ENCODE assay signal across 19 mouse cellular contexts in genomic region chr6:121099831-121100230, GRCm38 (mm10). TPM values are rescaled to one million over a fixed set of nuclear protein-coding genes. Genes with fewer than 3 reads are reported as not detected.
DNase-seq lines count a peak whose midpoint lies in the region; ATAC-seq and TF ChIP-seq lines count a peak whose summit lies in the region.
"Had no signal": no experiment of that assay in that cellular context is flagged by ENCODE, and none has a peak within 500 bp of the region (broad histone marks: within the 10 kb centered on the region; RNA-seq: fewer than 3 reads in every experiment).

No protein-coding gene starts in this region.

- H3K27ac ChIP-seq in gastrocnemius, adult 2 months: peak overlapping the region; percentile 75
- H3K27ac ChIP-seq in CH12.LX (ENCODE audit: insufficient read depth, low read depth): peak overlapping the region; percentile 76
- H3K27ac ChIP-seq in liver, embryonic 12.5 days: peak overlapping the region; percentile 34
- H3K27ac ChIP-seq: neural tube, embryonic 12.5 days; stomach, postnatal 0 days had no signal

- TF ChIP-seq POLR2A in CH12.LX (IDR thresholded peaks at IDR 0.05; ENCODE audit: low read depth, low read length): no peak

- peak; percentile 58 for DNase-seq in gastrocnemius, adult 2 months
- DNase-seq in gastrocnemius, postnatal 10 days: no peak
- DNase-seq in left cerebral cortex, adult 18-20 months (ENCODE audit: low spot score in 2 of 2): peak; percentile 24 to 32
- DNase-seq in left cerebral cortex, postnatal 4 days: no peak
- no peak for DNase-seq in CH12.LX (ENCODE audit: extremely low read depth)
- no peak for DNase-seq in thymus, postnatal 10 days (ENCODE audit: low spot score in 2 of 2)
- DNase-seq: adrenal gland, adult 8-10 months; B cell, adult 2 months; cerebellum, adult 18-20 months; gastrocnemius, postnatal 14 days; kidney, adult 9 months; kidney, postnatal 4 days; lung, adult 2 months; thymus, postnatal 36 days had no signal

- no peak for TF ChIP-seq RAD21 in CH12.LX (IDR thresholded peaks at IDR 0.05; ENCODE audit: low read depth, low read length)

- in situ Hi-C loops in CH12.LX (cut with MboI; ENCODE audit: low pct_ligation_motif_present, low pct_unique_long_range_greater_than_20kb, low sequenced_read_pairs): loop anchor here (5.0 kb wide), 1 partner anchor 33 kb away; no protein-coding TSS in a partner anchor

- H3K79me2 ChIP-seq in CH12.LX (replicated peaks; ENCODE audit: control insufficient read depth, extremely low read depth, insufficient read depth, poor library complexity, severe bottlenecking): peaks cover 35% of the 10 kb centered on the region

- no peak overlapping the region; the same call in 1 of the 2 replicates for H3K4me3 ChIP-seq in gastrocnemius, adult 2 months
- H3K4me3 ChIP-seq in CH12.LX (replicated peaks in 1 of 3; ENCODE audit: low read depth in 2 of 3, low read length in 2 of 3, poor library complexity in 1 of 3): peak overlapping the region in 1 of 3 experiments; percentile 29
- no peak overlapping the region for H3K4me3 ChIP-seq in liver, embryonic 12.5 days
- H3K4me3 ChIP-seq: neural tube, embryonic 12.5 days had no signal

- intact Hi-C loops in gastrocnemius, adult 2 months (cut with DNase I): no loop called here
- intact Hi-C loops in left cerebral cortex, postnatal 4 days (cut with DNase I): loop anchor here (10.0 kb wide), 1 partner anchor 75 kb away; no protein-coding TSS in a partner anchor

- 84% methylated on average over 7 of the region's 7 CpGs for WGBS in liver, embryonic 12.5 days (ENCODE audit: insufficient replicate concordance)

- H3K36me3 ChIP-seq in CH12.LX (replicated peaks in 1 of 2; ENCODE audit: control insufficient read depth in 1 of 2, insufficient read depth in 1 of 2, low read length in 1 of 2): peaks cover 0 to 51% of the 10 kb centered on the region in 2 experiments
- H3K36me3 ChIP-seq in liver, embryonic 12.5 days: peaks cover 74% of the 10 kb centered on the region

- ATAC-seq in liver, embryonic 12.5 days: no peak
- ATAC-seq: forebrain, embryonic 14.5 days; inflammation-experienced regulatory T-cells, adult 6 months had no signal

- dilution Hi-C loops in CH12.LX (cut with MboI; ENCODE audit: extremely low pct_ligation_motif_present, extremely low pct_unique_long_range_greater_than_20kb, low sequenced_read_pairs): no loop called here

- peak overlapping the region; percentile 16; the same call in 1 of the 2 replicates for H3K9ac ChIP-seq in CH12.LX (ENCODE audit: insufficient read depth, low read depth)
- 0 out of 2 replicates have a peak overlapping the region, but pooled peaks have one; percentile 7 for H3K9ac ChIP-seq in liver, embryonic 12.5 days
- H3K9ac ChIP-seq: neural tube, embryonic 12.5 days had no signal

- no peak for TF ChIP-seq EP300 in CH12.LX (IDR thresholded peaks at IDR 0.05; ENCODE audit: low read length)

- H3K4me1 ChIP-seq in CH12.LX (ENCODE audit: control insufficient read depth in 1 of 2, insufficient read depth in 2 of 2): peaks cover 60 to 95% of the 10 kb centered on the region in 2 experiments
- H3K4me1 ChIP-seq in liver, embryonic 12.5 days: peaks cover 100% of the 10 kb centered on the region

- H3K4me2 ChIP-seq in CH12.LX (ENCODE audit: insufficient read depth, low read depth, poor library complexity, severe bottlenecking): peak overlapping the region; percentile 48; the same call in 1 of the 2 replicates
- no peak overlapping the region for H3K4me2 ChIP-seq in liver, embryonic 12.5 days
- H3K4me2 ChIP-seq: neural tube, embryonic 12.5 days had no signal

- no peaks in the 10 kb centered on the region for H3K9me3 ChIP-seq in CH12.LX (replicated peaks; ENCODE audit: low read length)
- no peaks in the 10 kb centered on the region for H3K9me3 ChIP-seq in liver, embryonic 12.5 days (replicated peaks)
- H3K9me3 ChIP-seq: neural tube, embryonic 12.5 days had no signal

- TF ChIP-seq CTCF in gastrocnemius, adult 2 months (IDR thresholded peaks at IDR 0.05): no peak
- TF ChIP-seq CTCF in CH12.LX (conservative IDR thresholded peaks at IDR 0.05 in 1 of 2, IDR thresholded peaks at IDR 0.05 in 1 of 2; ENCODE audit: low read depth in 2 of 2, low read length in 2 of 2): no peak

- no peaks in the 10 kb centered on the region for H3K27me3 ChIP-seq in CH12.LX (replicated peaks)
- H3K27me3 ChIP-seq in liver, embryonic 12.5 days (replicated peaks): no peaks in the 10 kb centered on the region
- H3K27me3 ChIP-seq: neural tube, embryonic 12.5 days had no signal

TF ChIP-seq in CH12.LX, 34 proteins besides CTCF, POLR2A, EP300 and RAD21:
- TF ChIP-seq USF1 (IDR thresholded peaks at IDR 0.05; ENCODE audit: low read depth, low read length): no peak
- 0 out of 2 replicates have a peak, but pooled peaks have one; percentile 25 for TF ChIP-seq CHD1 (IDR thresholded peaks at IDR 0.05; ENCODE audit: low read depth, low read length)

RNA-seq across cellular contexts. Expression of gene Mical3, which starts 31.0 kb away (rescaled TPM):
- total RNA-seq in gastrocnemius, adult 2 months (2021): 10 to 100 TPM; 53.3 to 71.9 TPM
- 10 to 100 TPM; 65.2 to 82.4 TPM for total RNA-seq in gastrocnemius, postnatal 10 days (2021)
- 100 to 1,000 TPM; 108 to 119 TPM for total RNA-seq in left cerebral cortex, adult 18-20 months (2021)
- 100 to 1,000 TPM; 149 to 156 TPM for total RNA-seq in left cerebral cortex, postnatal 4 days (2021)
- 22.1 and 26.8 TPM in 2 replicates for total RNA-seq in CH12.LX (2012; rRNA removed)
- 7.9 and 10.2 TPM in 2 replicates for total RNA-seq in CH12.LX (2014; rRNA removed)
- polyA plus RNA-seq in CH12.LX (2012; ENCODE audit: insufficient read length, low read depth): 56.3 and 61.3 TPM in 2 replicates
- 12.8 and 13.7 TPM in 2 replicates for polyA plus RNA-seq in liver, embryonic 12.5 days (2016; fragmentation: Nextera tagmentation; extraction: Ambion mirVana)

Comparison
In these comparisons a context has a peak if more than half of its experiments do, and no peak if none do; other contexts are left out.
1. DNase-seq: peak in gastrocnemius, adult 2 months (single experiment) and left cerebral cortex, adult 18-20 months (2 of 2); none in gastrocnemius, postnatal 10 days (single experiment), left cerebral cortex, postnatal 4 days (single experiment), CH12.LX (single experiment) and thymus, postnatal 10 days (0 of 2).
2. Peak in every context shown above with its lines, with median percentiles within 50 percentile points of each other: H3K27ac ChIP-seq.